Mouse (Mus musculus): ENCODE results near the gene Atg9b.
"Not testable (repeated sequence)": the region's sequence is repeated elsewhere in the genome, so short reads cannot be mapped to it uniquely, and the experiment has no call there.

Atg9b gene

GRCm38 (mm10) chr5:24404594-24405360 is 12.8 kb upstream of the Atg9b start:
- no peak for DNase-seq (ENCODE audit: low read depth)

- no peak for DNase-seq (ENCODE audit: low read depth)
Measured at GRCm38 (mm10) chr5:24401969-24402368, 10.0 kb upstream of the Atg9b start.

GRCm38 (mm10) chr5:24400911-24401605 is 9.1 kb upstream of the Atg9b start:
- DNase-seq (ENCODE audit: low read depth): no peak

- DNase-seq (ENCODE audit: low read depth): no peak
Measured at GRCm38 (mm10) chr5:24400362-24400761, 8.4 kb upstream of the Atg9b start.

- DNase-seq (ENCODE audit: low read depth): no peak
Measured at GRCm38 (mm10) chr5:24399686-24400085, 7.7 kb upstream of the Atg9b start.

- DNase-seq (ENCODE audit: low read depth): not testable (repeated sequence)
Measured at GRCm38 (mm10) chr5:24396254-24396653, 4.3 kb upstream of the Atg9b start.

GRCm38 (mm10) chr5:24394165-24394894 is 2.4 kb upstream of the Atg9b start:
- peak; percentile 98 for DNase-seq (ENCODE audit: low read depth)

GRCm38 (mm10) chr5:24393392-24393997 is 1.6 kb upstream of the Atg9b start, which contains the start of gene Abcb8:
Gene Abcb8 (plus strand): TSS chr5:24393663.
- peak; percentile 77 for DNase-seq (ENCODE audit: low read depth)

GRCm38 (mm10) chr5:24392724-24393123 is 781 bp upstream of the Atg9b start:
- DNase-seq (ENCODE audit: low read depth): no peak

- DNase-seq (ENCODE audit: low read depth): no peak
Measured at GRCm38 (mm10) chr5:24389658-24390020, 2.3 kb downstream of the Atg9b start.

GRCm38 (mm10) chr5:24389011-24389657 is 2.8 kb downstream of the Atg9b start:
- DNase-seq (ENCODE audit: low read depth): no peak

- no peak for DNase-seq (ENCODE audit: low read depth)
Measured at GRCm38 (mm10) chr5:24388246-24388915, 3.6 kb downstream of the Atg9b start.

- no peak for DNase-seq (ENCODE audit: low read depth)
Measured at GRCm38 (mm10) chr5:24387264-24388241, 4.4 kb downstream of the Atg9b start.

- no peak for DNase-seq (ENCODE audit: low read depth)
Measured at GRCm38 (mm10) chr5:24385887-24386550, 5.9 kb downstream of the Atg9b start.

GRCm38 (mm10) chr5:24385374-24385773 is 6.6 kb downstream of the Atg9b start:
- DNase-seq (ENCODE audit: low read depth): no peak

GRCm38 (mm10) chr5:24384407-24384806 is 7.5 kb downstream of the Atg9b start:
- no peak for DNase-seq (ENCODE audit: low read depth)

- peak; percentile 80 for DNase-seq (ENCODE audit: low read depth)
Measured at GRCm38 (mm10) chr5:24383026-24383859, 8.7 kb downstream of the Atg9b start.

GRCm38 (mm10) chr5:24381988-24382387 is 10.0 kb downstream of the Atg9b start:
- no peak for DNase-seq (ENCODE audit: low read depth)

GRCm38 (mm10) chr5:24381486-24381885 is 10.5 kb downstream of the Atg9b start:
- no peak for DNase-seq (ENCODE audit: low read depth)

Data from fibroblast of lung, adult 2 months (primary cell).